Mouse (Mus musculus) kidney, embryonic 16.5 days (tissue): Measurements from ENCODE around the gene Tnr. TPM values are rescaled to one million over a fixed set of nuclear protein-coding genes. Genes with fewer than 3 reads are reported as not detected.
A peak's percentile ranks its signal among the peaks of the same experiment; 100 is the strongest.

Source experiments
- ATAC-seq: fragments of 200-750 bp; cut with Nextera tagmentation; 2 replicates; pipeline ENCODE4 v1.8.0; 2017; ENCODE audit warnings: moderate TSS enrichment; ENCODE audit not compliant: low FRiP score, low TSS enrichment
- H3K27ac ChIP-seq: fragments of 300-500 bp; sonication (generic); 2 replicates; pipeline ENCODE4 v1.5.1; 2014; ENCODE audit warnings: low read length
- H3K27me3 ChIP-seq: fragments of 300-500 bp; sonication (generic); 2 replicates; pipeline ENCODE4 v1.6.1; 2014; ENCODE audit warnings: low read length, control low read depth, mixed read lengths; ENCODE audit not compliant: insufficient read depth
- H3K36me3 ChIP-seq: fragments of 300-500 bp; sonication (generic); 2 replicates; pipeline ENCODE4 v1.6.1; 2014; ENCODE audit warnings: low read length, control low read depth, mixed read lengths; ENCODE audit not compliant: insufficient read depth
- H3K4me1 ChIP-seq: fragments of 300-500 bp; sonication (generic); 2 replicates; pipeline ENCODE4 v1.6.1; 2014; ENCODE audit warnings: low read length, control low read depth, mixed read lengths; ENCODE audit not compliant: insufficient read depth
- H3K4me2 ChIP-seq: fragments of 300-500 bp; sonication (generic); replicated peaks from 2 replicates; pipeline ENCODE4 v1.6.1; 2014; ENCODE audit warnings: low read depth, low read length
- H3K4me3 ChIP-seq: fragments of 300-500 bp; sonication (generic); 2 replicates; pipeline ENCODE4 v1.5.1; 2014; ENCODE audit warnings: mild to moderate bottlenecking, low read length
- H3K9ac ChIP-seq: fragments of 300-500 bp; sonication (generic); replicated peaks from 2 replicates; pipeline ENCODE4 v1.6.1; 2014; ENCODE audit warnings: low read length
- H3K9me3 ChIP-seq: fragments of 300-500 bp; sonication (generic); 2 replicates; pipeline ENCODE4 v1.6.1; 2016; ENCODE audit warnings: low read length, control low read depth
- WGBS: fragments of 180-500 bp; shearing (Covaris S2); extraction: QIAGEN DNeasy Blood & Tissue Kit; methylation state at CpG from one replicate; pipeline ENCODE4 v1.1.7; 2014; 5-methylcytosine and 5-hydroxymethylcytosine counted together
- polyA plus RNA-seq: library from polyadenylated mRNA; unstranded; fragments of >200 nt; fragmentation: Nextera tagmentation; extraction: Ambion mirVana; gene quantifications from 2 replicates; pipeline ENCODE4 v1.2.1, GENCODE M21; 2015

The Tnr gene
- polyA plus RNA-seq, 1 experiment from 2014 or later = not detected

DNA sequence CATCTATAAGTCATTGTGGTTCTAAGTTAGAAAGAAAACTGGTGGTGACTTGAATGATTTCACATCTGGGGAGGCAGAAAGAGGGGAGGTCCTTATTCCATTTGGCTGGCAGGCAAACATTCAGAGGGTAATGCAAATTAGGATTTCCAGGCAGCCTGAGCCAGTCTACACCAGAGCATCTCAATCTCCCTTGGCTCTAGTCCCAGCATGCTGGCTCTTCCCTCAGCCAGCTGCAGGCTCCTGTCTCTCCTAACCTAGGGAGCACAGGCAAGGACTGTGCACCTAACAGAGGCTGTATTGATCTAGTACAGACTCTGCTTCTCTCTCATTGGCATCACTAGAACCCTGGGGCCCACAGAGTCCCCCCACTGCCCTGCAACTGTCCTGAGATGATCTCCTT lies 237.4 kb downstream of the Tnr start:
- Histone ChIP-seq H3K9me3 (no peaks in the 10 kb centered on the region), H3K9ac (no peak overlapping the region), H3K4me1 (no peaks in the 10 kb centered on the region), H3K27ac (no peak overlapping the region), H3K4me3 (no peak overlapping the region), H3K27me3 (0 out of 2 replicates have a peak, but pooled peaks cover 2% of the 10 kb centered on the region), H3K36me3 (no peaks in the 10 kb centered on the region), H3K4me2 (no peak overlapping the region)
- ATAC-seq = no peak

GRCm38 (mm10) chr1:159763901-159764300 lies 240.3 kb downstream of the Tnr start:
- ATAC-seq = no peak
- no peak overlapping the region for H3K4me3 ChIP-seq
- no peak overlapping the region for H3K9ac ChIP-seq
- H3K36me3 ChIP-seq = no peaks in the 10 kb centered on the region
- no peak overlapping the region for H3K27ac ChIP-seq
- H3K27me3 ChIP-seq = 0 out of 2 replicates have a peak, but pooled peaks cover 2% of the 10 kb centered on the region
- no peak overlapping the region for H3K4me2 ChIP-seq
- no peaks in the 10 kb centered on the region for H3K9me3 ChIP-seq
- no peaks in the 10 kb centered on the region for H3K4me1 ChIP-seq
- WGBS = 83% methylated on average over 2 of the region's 2 CpGs

- H3K36me3 ChIP-seq = no peaks in the 10 kb centered on the region
- ATAC-seq = no peak
- no peak overlapping the region for H3K4me2 ChIP-seq
- no peaks in the 10 kb centered on the region for H3K4me1 ChIP-seq
- 50% methylated on average over 2 of the region's 2 CpGs for WGBS
- no peak overlapping the region for H3K4me3 ChIP-seq
- no peak overlapping the region for H3K27ac ChIP-seq
- no peaks in the 10 kb centered on the region for H3K9me3 ChIP-seq
- H3K9ac ChIP-seq = no peak overlapping the region
- 0 out of 2 replicates have a peak, but pooled peaks cover 2% of the 10 kb centered on the region for H3K27me3 ChIP-seq
These were observed 241.3 kb downstream of the Tnr start for GRCm38 (mm10) chr1:159764897-159765296.

- WGBS = 64% methylated on average over 6 of the region's 6 CpGs
- Histone ChIP-seq H3K27me3 (no peaks in the 10 kb centered on the region; the same call in 1 of the 2 replicates), H3K4me2 (no peak overlapping the region), H3K36me3 (no peaks in the 10 kb centered on the region), H3K4me1 (no peaks in the 10 kb centered on the region), H3K9me3 (no peaks in the 10 kb centered on the region), H3K4me3 (no peak overlapping the region), H3K27ac (no peak overlapping the region), H3K9ac (no peak overlapping the region)
- no peak for ATAC-seq
These were observed 246.4 kb downstream of the Tnr start for GRCm38 (mm10) chr1:159769948-159770347.

GRCm38 (mm10) chr1:159773671-159774070 lies 250.1 kb downstream of the Tnr start:
- 78% methylated on average over 12 of the region's 12 CpGs for WGBS
- no peak overlapping the region for H3K4me2 ChIP-seq

GRCm38 (mm10) chr1:159775168-159775567 lies 251.6 kb downstream of the Tnr start:
- Histone ChIP-seq H3K4me1 (no peaks in the 10 kb centered on the region), H3K4me2 (no peak overlapping the region), H3K9me3 (no peaks in the 10 kb centered on the region), H3K36me3 (no peaks in the 10 kb centered on the region), H3K9ac (no peak overlapping the region), H3K27ac (no peak overlapping the region), H3K4me3 (no peak overlapping the region), H3K27me3 (no peaks in the 10 kb centered on the region; the same call in 1 of the 2 replicates)
- no peak for ATAC-seq
- 75% methylated on average over 3 of the region's 3 CpGs for WGBS

More at GRCm38 (mm10) chr1:159773671-159774070, 250.1 kb downstream of the Tnr start:
- Histone ChIP-seq H3K4me3 (no peak overlapping the region), H3K9ac (no peak overlapping the region), H3K4me1 (no peaks in the 10 kb centered on the region), H3K36me3 (no peaks in the 10 kb centered on the region), H3K9me3 (no peaks in the 10 kb centered on the region), H3K27me3 (no peaks in the 10 kb centered on the region; the same call in 1 of the 2 replicates), H3K27ac (no peak overlapping the region)
- 0 out of 2 replicates have a peak, but pooled peaks have one; percentile 4 for ATAC-seq

DNA sequence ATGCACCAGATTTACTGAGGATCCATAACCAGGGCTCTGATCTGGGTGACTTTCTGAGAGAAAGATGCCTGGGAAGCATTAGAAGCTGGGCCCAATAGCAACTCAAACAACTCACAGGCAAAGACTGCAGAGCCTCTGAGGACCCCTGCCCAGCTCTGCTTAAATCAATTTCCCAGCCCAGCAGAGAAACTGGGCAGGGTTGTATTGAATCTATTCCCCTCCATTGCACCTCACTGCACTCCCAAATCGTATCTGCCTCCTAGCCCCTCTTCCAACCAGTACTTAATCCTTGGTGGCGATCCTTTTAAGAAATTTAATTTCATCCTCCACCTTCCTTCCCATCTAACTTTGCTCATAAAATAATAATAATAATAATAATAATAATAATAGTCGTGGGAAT lies 253.5 kb downstream of the Tnr start:
- Histone ChIP-seq H3K27me3 (no peaks in the 10 kb centered on the region; the same call in 1 of the 2 replicates), H3K4me1 (no peaks in the 10 kb centered on the region), H3K4me2 (no peak overlapping the region), H3K9ac (no peak overlapping the region), H3K9me3 (no peaks in the 10 kb centered on the region), H3K36me3 (no peaks in the 10 kb centered on the region), H3K27ac (no peak overlapping the region), H3K4me3 (no peak overlapping the region)
- 68% methylated on average over 3 of the region's 3 CpGs for WGBS
- ATAC-seq = no peak

- H3K4me2 ChIP-seq = no peak overlapping the region
- H3K27me3 ChIP-seq = no peaks in the 10 kb centered on the region
- ATAC-seq = no peak
- no peaks in the 10 kb centered on the region for H3K4me1 ChIP-seq
- 81% methylated on average over 3 of the region's 3 CpGs for WGBS
- no peaks in the 10 kb centered on the region for H3K9me3 ChIP-seq
- H3K9ac ChIP-seq = no peak overlapping the region
- no peak overlapping the region for H3K4me3 ChIP-seq
- H3K36me3 ChIP-seq = no peaks in the 10 kb centered on the region
- no peak overlapping the region for H3K27ac ChIP-seq
These were observed 255.9 kb downstream of the Tnr start for GRCm38 (mm10) chr1:159779424-159779823.

DNA sequence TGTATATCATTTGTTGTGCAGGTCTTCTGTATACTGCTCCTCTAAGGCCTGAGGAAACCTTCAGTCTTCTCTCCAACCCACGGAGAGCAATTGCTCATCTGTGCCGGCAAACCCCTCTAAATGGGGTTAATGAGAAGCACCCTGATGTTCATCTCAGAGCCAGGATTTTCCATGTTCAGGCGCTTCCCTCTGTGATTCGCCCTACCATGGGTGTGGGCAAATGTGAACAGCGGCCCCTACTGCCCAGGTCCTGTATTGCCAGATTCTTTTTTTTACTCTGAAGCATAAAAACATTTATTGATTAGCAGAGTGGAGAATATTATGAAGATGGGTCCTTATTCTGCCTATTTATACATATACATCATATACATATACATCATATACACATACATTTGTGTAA lies 260.3 kb downstream of the Tnr start:
- WGBS = 28% methylated on average over 5 of the region's 5 CpGs
- Histone ChIP-seq H3K4me3 (no peak overlapping the region), H3K4me1 (no peaks in the 10 kb centered on the region), H3K4me2 (no peak overlapping the region), H3K27me3 (no peaks in the 10 kb centered on the region), H3K9me3 (no peaks in the 10 kb centered on the region), H3K9ac (no peak overlapping the region), H3K36me3 (no peaks in the 10 kb centered on the region), H3K27ac (no peak overlapping the region)
- no peak; the same call in 1 of the 2 replicates for ATAC-seq

GRCm38 (mm10) chr1:159788312-159788711 lies 264.7 kb downstream of the Tnr start:
- H3K36me3 ChIP-seq = no peaks in the 10 kb centered on the region
- no peak overlapping the region for H3K9ac ChIP-seq
- no peak overlapping the region for H3K4me2 ChIP-seq
- H3K4me1 ChIP-seq = no peaks in the 10 kb centered on the region
- ATAC-seq = no peak
- H3K27ac ChIP-seq = no peak overlapping the region
- H3K27me3 ChIP-seq = no peaks in the 10 kb centered on the region
- 74% methylated on average over 4 of the region's 4 CpGs for WGBS
- H3K9me3 ChIP-seq = no peaks in the 10 kb centered on the region
- no peak overlapping the region for H3K4me3 ChIP-seq
